Mouse (Mus musculus) megakaryocyte progenitor cell, adult 5-6 weeks (primary cell): ENCODE measurements around the gene C1qtnf5. TPM values are rescaled to one million over a fixed set of nuclear protein-coding genes. Genes with fewer than 3 reads are reported as not detected.

Experiments used
- ATAC-seq: replicated peaks from 2 replicates; pipeline ENCODE4 v1.8.0; 2016; ENCODE audit warnings: mild to moderate bottlenecking, moderate TSS enrichment, inconsistent platforms; ENCODE audit not compliant: poor library complexity
- total RNA-seq, 2 experiments: library from RNA; stranded (forward) in 1 of 2; stranded (reverse) in 1 of 2; fragments of 157-497, 149-512 nt in 1 of 2; fragments of 200-1000 nt in 1 of 2; gene quantifications; 2 replicates each; pipeline versions ENCODE4 v1.2.3 to v1.2.4; 2015 to 2017

The C1qtnf5 gene
- total RNA-seq, 2 experiments from 2014 or later: not detected

DNA sequence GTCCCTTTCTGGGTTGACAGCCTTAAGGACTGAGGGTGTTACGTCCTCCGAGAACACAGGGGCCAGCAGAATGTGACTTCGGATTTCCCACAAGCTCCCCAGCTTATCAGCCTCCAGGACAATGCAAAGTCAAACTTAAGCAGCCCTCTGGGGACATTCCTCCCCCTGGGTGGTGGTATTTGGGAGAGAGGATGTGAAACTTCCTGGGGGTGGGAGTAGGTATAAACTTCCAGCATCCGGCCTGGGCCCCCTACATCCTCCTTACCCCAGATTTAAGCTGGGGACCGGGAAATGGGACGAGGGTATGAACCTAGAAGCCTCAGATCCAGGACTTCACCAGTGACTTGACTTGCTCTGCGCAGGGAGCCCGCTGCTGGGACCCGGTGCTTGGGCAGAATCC lies 22.6 kb downstream of the C1qtnf5 start:
- ATAC-seq: no peak

DNA sequence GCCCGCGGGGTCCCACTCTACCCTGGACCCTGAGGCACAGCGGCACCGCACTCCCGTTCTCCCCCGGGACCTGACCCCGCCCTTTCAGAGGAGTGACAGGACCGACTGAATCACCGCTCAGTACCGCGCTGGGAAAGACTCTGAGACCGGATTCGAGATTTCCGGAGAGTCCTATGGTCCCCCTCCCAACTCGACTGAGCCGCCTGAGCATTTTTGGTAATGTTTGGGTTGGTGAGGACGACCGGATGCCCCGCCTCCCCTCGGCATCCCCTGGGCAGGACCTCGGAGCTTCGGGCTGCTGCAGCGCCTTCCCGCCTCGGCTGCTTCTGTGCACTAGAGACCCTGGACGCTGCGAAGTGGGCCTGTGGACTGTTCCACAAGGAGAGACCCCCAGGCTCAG lies 23.0 kb downstream of the C1qtnf5 start:
- ATAC-seq: peak; percentile 30

DNA sequence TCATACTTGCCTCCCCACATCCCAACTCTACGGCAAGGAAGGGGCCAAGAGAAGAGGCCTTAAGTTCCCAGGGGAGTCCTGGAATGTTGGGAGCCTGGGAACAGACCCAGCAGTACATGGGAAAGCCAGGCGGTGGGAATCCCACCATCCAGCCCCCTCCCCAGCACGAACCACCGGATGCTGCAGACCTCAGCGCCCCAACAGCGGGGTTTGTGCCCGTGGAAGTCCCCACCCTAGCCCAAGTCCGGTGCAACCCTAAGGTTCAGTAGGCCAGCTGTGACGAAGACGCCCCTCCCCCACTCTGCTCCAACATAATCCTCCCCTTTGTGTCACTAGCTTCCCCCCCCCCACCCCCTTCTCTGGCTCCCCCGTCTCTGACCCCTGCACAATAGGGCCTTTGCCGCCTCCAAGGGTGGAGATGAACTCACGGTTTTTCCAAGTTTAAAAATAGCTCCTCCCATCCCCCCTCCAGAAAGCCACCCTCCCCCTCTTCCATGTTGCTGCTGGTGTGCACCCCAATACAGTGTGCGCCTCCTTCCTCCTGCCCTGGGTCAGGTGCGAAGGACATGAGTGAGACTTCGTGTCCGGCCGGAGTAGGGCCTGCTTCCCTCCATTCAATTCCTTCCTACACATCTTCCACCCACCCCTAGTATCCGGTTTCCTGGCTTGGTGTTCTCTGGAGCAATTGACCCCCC lies 23.7 kb downstream of the C1qtnf5 start:
- ATAC-seq: no peak

DNA sequence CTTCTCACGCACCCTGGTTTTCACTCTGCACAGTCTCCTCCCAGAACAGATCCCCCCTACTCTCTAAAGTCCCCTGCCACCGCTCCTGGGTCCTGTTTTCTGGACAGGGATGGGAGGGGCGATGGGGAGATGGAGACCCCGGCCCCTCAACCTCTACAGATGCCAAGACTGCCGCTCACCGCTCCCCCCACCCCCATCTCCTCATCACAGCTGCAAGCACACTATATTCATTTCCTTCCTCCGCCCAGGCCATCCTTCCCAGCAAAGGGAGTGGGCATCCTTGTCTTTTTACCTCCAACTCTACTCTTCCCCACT lies 24.2 kb downstream of the C1qtnf5 start:
- no peak for ATAC-seq

DNA sequence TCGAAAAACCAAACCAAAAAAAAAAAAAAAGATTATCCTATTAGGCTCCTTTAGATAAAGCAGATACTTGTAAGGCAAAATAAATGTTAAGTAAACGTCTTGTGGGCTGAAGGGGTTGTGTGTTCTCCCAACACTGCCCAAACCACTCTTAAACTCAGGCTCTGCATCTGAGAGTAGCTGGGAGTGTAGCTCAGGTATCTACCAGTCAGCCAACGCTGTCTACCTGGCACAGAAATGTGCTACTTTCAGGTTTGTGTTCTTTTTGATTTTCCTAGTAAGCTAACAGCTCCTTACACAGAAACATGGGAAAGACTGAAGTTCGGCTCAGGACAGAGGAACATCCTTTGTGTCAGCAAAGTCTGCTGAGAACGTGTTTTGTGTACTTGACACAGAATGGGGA lies 25.2 kb downstream of the C1qtnf5 start:
- no peak for ATAC-seq

DNA sequence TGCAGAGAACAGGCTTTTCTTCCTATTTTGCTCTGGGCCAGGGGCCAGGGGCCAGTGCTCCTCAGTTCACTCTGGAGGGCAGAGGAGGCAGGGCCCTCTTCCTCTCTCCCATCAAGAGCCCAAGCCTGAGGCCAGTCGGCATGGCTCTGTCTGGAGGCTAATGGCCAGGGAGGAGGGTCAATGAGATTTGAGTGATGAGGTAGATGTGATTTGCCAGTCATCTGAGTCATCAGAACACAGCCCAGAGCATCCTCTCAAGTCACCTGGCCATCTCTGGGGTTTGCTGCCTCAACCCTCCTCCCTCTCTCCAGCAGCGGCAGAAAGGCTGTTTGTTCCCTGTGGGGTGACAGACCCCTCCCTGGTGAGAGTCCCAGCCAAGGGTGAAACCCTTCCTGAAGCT lies 26.2 kb downstream of the C1qtnf5 start:
- no peak for ATAC-seq

DNA sequence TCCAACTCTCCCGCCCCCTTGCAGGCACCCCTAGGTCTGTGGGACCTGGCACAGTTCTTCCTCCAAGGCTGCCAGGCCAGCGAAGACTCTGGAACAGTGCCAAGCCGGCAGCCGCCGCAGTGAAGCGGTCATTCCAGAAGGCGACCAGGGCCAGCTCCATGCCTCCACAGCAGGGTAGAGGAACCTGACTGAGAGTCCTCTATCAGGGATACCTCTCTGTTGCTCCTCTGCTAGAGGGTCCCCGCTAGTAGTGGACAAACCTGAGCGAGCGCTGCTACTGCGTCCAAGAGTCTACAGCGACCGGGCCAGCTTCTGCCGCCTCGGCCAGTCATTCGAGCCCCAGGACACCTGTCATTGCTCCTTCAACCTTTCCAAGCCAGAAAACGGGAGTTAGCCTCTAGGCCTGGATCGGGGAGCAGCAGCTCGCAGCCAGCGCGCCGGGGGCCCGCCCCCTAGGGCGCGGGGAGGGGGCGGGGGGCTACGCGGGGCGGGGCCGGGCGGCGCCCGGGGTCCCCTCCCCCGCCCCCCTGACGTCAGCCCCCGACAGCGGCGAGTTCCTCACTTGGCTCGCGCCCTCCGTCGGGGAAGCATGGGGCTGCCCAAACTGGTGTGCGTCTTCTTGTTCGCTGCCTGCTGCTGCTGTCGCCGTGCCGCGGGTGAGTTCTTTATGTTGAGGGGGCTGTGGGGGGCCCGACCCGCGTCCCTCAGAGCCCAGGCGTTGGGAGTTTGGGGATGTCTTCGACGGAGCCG lies 27.2 kb downstream of the C1qtnf5 start, which contains the start of gene Mcam:
TSS of gene Mcam (plus strand) at position 369 of the 750 bp plus-strand sequence.
- no peak for ATAC-seq

DNA sequence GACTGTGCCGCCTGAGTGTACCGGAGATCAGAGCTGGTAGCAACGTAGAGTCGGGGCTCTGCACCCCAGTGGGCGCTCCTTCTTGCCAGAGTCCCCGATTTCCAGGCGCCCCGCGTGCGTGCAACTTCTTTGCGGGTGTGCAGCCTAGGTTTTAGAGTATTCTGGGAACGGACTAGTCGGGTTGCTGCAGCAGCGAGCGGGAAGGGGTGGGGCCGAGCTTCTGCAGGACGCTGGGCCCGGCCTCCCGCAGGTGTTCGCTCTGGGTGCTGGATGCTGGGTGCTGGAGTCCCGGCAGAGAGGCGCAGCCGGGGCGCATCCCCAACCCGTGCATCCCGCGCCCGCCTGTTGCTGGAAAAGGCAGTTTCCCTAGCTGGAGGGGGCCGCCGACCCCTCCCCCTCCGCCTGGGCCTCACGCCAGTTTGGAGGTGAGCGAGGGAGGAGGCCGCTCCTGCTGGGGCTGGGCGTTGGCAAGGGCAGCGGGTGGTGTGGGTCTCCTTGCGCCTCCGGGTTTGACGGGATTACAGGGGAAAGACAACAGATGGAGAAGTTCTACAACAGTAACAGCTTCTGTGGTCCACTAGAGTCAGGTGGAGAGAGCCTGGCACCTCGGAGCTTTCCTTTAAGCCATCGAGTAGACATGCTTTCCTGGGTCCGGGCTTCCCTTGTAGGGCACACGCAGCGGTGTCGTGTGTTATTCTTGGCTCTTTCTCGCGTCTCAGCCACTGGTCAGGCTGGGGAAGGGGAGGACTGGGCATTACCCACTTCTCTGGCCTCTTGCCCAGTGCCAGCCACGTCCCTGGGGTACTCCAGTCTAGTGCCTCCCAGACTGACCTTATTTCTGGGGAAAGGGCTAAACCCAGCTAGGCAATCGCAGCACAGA lies 28.0 kb downstream of the C1qtnf5 start:
- 0 out of 2 replicates have a peak, but pooled peaks have one; percentile 13 for ATAC-seq

DNA sequence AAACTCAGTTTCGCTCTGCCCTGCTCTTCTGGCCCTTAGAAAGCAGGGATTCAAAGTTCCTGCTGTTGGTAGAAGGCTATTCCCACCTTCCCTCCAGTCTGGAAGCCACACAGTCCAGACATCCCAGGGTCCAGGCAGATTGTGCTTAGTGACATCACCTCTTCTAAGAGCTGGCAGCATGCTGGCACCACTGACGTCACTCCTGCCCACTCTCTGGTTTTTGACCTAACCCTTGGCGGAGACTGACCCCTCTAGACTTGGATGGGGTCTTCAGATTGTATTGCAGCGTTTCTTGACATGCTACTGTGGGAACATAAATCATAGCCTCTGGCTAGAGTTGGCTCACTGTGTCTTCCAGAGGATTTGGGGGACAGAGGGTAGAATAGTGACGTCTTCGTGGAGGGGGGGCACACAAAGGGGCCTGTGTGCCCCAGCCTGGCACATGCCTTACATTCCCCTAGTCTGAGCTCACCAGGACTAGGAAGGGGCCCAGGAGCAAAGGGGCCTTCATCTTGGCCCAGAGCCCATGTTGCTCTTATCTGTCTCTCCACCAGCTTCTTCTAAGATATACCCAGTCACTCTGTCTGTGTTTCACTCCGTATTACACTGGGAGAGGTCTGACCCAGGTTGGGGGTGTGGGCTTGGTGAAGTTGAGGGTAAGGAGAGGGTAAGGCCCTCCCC lies 28.8 kb downstream of the C1qtnf5 start:
- 0 out of 2 replicates have a peak, but pooled peaks have one; percentile 20 for ATAC-seq

DNA sequence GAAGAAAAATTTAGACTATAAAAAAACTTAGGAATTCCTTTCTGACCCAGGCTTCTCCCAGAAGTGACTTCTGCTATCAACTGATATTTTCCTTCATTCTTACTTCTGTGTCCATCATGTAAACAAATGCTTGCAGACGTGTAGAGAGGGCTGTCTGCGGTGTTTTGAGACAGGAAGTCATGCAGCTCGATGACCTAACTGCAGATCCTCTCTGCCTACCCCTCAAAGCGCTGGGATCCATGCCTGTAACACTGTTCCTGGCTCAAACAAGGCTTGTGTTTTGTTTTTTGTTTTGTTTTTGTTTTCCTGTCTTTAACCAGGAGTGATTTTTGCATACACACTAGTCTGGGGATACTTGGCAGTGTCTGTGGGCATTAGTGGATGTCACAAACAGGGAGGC lies 30.8 kb downstream of the C1qtnf5 start:
- ATAC-seq: no peak

DNA sequence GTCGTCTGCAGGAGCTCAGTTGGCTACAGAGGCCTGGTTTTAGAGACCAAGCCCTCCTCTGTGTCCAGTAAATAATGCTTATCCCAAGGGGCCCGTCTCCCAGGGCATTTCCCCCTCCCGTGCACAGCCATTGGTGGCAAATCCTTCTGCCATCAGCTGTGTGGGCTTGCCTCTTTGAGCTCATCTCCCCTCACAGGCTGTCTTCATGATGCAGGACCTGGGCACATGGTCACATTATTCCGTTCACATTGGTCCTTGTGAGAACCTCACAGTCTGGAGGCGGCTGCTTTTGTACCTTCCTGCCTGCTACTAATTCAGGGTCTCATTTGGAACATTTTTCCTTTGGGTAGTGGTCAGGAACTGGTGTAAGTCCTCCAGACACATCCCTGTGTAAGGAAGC lies 34.9 kb downstream of the C1qtnf5 start:
- no peak for ATAC-seq

DNA sequence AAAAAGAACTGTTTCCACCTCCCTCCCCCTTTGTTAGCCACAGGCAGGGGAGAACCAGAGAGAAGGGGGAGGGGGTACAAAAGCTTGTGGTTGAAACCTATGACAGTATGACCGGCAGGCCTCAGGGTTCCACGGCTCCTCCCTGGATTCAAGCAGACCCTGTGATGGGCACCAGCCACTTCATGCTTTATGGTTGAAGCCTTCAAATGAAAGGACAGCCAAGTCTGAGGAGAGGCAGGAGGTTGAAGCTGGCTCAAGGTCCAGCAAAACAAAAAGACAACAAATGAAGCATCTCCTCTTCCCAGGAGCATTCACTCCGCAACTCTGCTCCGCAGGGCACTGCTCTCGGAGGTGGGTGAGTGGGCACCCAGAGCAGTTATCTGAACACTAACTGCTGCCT lies 36.4 kb downstream of the C1qtnf5 start:
- no peak for ATAC-seq

DNA sequence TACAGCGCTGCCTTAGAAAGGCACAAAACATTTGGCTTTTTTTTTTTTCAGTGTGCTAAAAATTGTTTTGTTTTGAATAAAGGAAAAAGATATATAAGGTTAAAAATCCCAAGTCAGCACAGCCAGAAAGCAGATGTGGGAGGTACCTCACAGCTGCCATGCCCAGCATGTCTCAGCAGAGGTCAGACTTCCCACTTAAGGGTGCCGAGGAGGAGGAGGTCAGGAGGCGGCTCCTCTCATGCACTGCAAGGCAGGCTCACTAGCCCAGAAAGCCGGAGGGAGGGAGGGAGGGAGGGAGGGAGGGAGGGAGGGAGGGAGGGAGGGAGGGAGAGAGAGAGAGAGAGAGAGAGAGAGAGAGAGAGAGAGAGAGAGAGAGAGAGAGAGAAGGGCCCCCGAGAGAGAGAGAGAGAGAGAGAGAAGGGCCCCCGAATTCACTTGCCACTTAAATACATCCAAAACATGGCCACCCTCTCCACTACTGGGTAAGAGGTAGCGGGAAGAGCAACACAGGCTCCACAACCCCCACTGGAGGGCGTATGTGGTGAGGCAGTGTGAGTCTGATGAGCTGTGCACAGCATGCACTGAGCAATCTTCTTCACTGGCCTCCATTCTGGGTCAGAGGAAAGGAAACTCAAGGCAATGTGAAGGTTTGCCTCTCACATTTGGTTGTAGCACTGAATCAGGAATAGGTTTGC lies 37.1 kb downstream of the C1qtnf5 start:
- ATAC-seq: no peak

DNA sequence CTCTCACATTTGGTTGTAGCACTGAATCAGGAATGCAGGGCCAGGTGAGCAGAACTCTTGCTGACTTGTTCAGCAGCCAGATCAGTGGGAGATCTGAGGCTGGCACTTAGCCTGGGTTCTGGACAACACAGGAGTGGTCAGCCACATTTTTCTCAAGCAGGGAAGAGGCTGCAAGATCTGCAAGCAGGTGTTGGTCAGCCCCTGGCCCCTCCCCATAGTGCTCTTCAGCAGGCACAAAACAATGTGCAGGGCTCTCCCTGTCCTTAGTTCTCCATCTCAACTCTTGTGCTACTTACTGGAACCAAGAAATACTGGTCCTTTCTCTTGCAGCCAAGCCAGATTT lies 37.6 kb downstream of the C1qtnf5 start:
- no peak for ATAC-seq

DNA sequence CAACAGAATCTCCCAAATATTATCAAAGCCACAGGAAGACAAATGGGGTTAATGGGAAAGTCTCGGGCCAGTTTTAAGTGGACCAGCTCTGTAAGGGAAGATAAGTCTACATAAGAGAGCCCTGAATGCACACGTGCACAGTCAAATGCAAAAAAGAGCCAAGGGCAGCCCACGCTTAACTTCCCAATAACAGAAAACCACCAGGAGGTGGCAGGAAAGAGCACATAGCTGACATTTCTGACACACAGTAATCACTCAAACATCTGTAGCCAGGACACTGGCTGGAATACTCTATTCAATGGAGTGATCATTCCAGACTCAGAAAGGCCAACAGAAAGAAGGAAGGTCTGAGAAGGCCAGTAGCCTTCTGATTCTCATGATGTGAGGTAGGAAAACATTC lies 40.2 kb downstream of the C1qtnf5 start:
- peak; percentile 65 for ATAC-seq

Other genes starting within 250 kb of the C1qtnf5 start
- gene Thy1, start 63.9 kb upstream of the C1qtnf5 start, total RNA-seq (2015): 0.32 and 1.1 TPM in 2 replicates
- 0.21 and 1.2 TPM in 2 replicates for gene Thy1, start 63.9 kb upstream of the C1qtnf5 start, total RNA-seq (2017)
- gene Usp2, start 40.2 kb upstream of the C1qtnf5 start, total RNA-seq (2015): 5.5 and 16.4 TPM in 2 replicates
- 2.5 and 5.3 TPM in 2 replicates for gene Usp2, start 40.2 kb upstream of the C1qtnf5 start, total RNA-seq (2017)
- not detected in 2 replicates for gene Mfrp, start 5.5 kb upstream of the C1qtnf5 start, total RNA-seq (2015)
- 0.12 TPM in 1 of 2 replicates, not detected in the other for gene Mfrp, start 5.5 kb upstream of the C1qtnf5 start, total RNA-seq (2017)
- gene Gm49380, start 6.3 kb downstream of the C1qtnf5 start, total RNA-seq (2015): not detected in 2 replicates
- not detected in 2 replicates for gene Gm49380, start 6.3 kb downstream of the C1qtnf5 start, total RNA-seq (2017)
- gene Rnf26, start 6.3 kb downstream of the C1qtnf5 start, total RNA-seq (2015): 47.7 and 59.6 TPM in 2 replicates
- 19.1 and 21.2 TPM in 2 replicates for gene Rnf26, start 6.3 kb downstream of the C1qtnf5 start, total RNA-seq (2017)
- gene Mcam, start 27.2 kb downstream of the C1qtnf5 start, total RNA-seq (2015): 0.12 TPM in 1 of 2 replicates, not detected in the other
- 0.14 TPM in 1 of 2 replicates, not detected in the other for gene Mcam, start 27.2 kb downstream of the C1qtnf5 start, total RNA-seq (2017)
- 106 and 109 TPM in 2 replicates for gene Cbl, start 126.8 kb downstream of the C1qtnf5 start, total RNA-seq (2015)
- 28.9 and 45.7 TPM in 2 replicates for gene Cbl, start 126.8 kb downstream of the C1qtnf5 start, total RNA-seq (2017)
- not detected in 2 replicates for gene Ccdc153, start 133.4 kb downstream of the C1qtnf5 start, total RNA-seq (2015)
- not detected in 2 replicates for gene Ccdc153, start 133.4 kb downstream of the C1qtnf5 start, total RNA-seq (2017)
- gene Pdzd3, start 144.2 kb downstream of the C1qtnf5 start, total RNA-seq (2015): 0.35 and 0.54 TPM in 2 replicates
- not detected in 2 replicates for gene Pdzd3, start 144.2 kb downstream of the C1qtnf5 start, total RNA-seq (2017)
- gene Nlrx1, start 161.4 kb downstream of the C1qtnf5 start, total RNA-seq (2015): 4.1 and 4.7 TPM in 2 replicates
- 3.4 and 8.3 TPM in 2 replicates for gene Nlrx1, start 161.4 kb downstream of the C1qtnf5 start, total RNA-seq (2017)
- gene Abcg4, start 181.4 kb downstream of the C1qtnf5 start, total RNA-seq (2015): 3.9 and 7.4 TPM in 2 replicates
- 1.6 and 2.5 TPM in 2 replicates for gene Abcg4, start 181.4 kb downstream of the C1qtnf5 start, total RNA-seq (2017)
- gene Hinfp, start 198.4 kb downstream of the C1qtnf5 start, total RNA-seq (2015): 13.4 and 17.6 TPM in 2 replicates
- 17.4 and 20.4 TPM in 2 replicates for gene Hinfp, start 198.4 kb downstream of the C1qtnf5 start, total RNA-seq (2017)
- gene C2cd2l, start 213.0 kb downstream of the C1qtnf5 start, total RNA-seq (2015): 3.9 and 13.2 TPM in 2 replicates
- gene C2cd2l, start 213.0 kb downstream of the C1qtnf5 start, total RNA-seq (2017): 2.4 and 5.3 TPM in 2 replicates
- 50.3 and 54.8 TPM in 2 replicates for gene Dpagt1, start 218.8 kb downstream of the C1qtnf5 start, total RNA-seq (2015)
- 18.9 and 21.0 TPM in 2 replicates for gene Dpagt1, start 218.8 kb downstream of the C1qtnf5 start, total RNA-seq (2017)
- gene H2afx, start 227.4 kb downstream of the C1qtnf5 start, total RNA-seq (2015): 109 and 111 TPM in 2 replicates
- gene H2afx, start 227.4 kb downstream of the C1qtnf5 start, total RNA-seq (2017): 270 and 329 TPM in 2 replicates
- gene Hmbs, start 237.0 kb downstream of the C1qtnf5 start, total RNA-seq (2015): 123 and 124 TPM in 2 replicates
- gene Hmbs, start 237.0 kb downstream of the C1qtnf5 start, total RNA-seq (2017): 46.4 and 55.8 TPM in 2 replicates